Mouse (Mus musculus): ENCODE measurements around the gene Sec23b. TPM values are rescaled to one million over a fixed set of nuclear protein-coding genes. Genes with fewer than 3 reads are reported as not detected.

Gene Sec23b
- total RNA-seq, 1 experiment from 2014 or later, result 35.9 TPM

DNA sequence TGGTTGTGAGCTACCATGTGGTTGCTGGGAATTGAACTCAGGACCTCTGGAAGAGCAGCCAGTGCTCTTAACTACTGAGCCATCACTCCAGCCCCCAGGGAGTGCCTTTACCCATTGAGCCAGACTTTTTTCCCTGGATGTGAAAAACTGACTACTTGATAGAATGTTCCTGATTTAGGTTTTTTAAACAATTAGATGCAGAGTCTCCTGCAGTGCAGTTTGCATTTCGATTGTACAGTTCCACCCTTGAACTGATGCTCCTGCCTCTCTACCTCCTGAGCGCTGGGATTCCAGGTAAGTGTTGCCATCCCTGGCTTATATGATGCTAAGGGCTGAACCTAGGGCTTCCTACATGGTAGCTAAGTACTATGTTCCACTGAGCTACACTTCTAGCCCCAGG is 42.0 kb downstream of the Sec23b start:
- ATAC-seq (replicated peaks; ENCODE audit: insufficient number of reproducible peaks, low FRiP score, low TSS enrichment, poor library complexity, severe bottlenecking), result no peak

DNA sequence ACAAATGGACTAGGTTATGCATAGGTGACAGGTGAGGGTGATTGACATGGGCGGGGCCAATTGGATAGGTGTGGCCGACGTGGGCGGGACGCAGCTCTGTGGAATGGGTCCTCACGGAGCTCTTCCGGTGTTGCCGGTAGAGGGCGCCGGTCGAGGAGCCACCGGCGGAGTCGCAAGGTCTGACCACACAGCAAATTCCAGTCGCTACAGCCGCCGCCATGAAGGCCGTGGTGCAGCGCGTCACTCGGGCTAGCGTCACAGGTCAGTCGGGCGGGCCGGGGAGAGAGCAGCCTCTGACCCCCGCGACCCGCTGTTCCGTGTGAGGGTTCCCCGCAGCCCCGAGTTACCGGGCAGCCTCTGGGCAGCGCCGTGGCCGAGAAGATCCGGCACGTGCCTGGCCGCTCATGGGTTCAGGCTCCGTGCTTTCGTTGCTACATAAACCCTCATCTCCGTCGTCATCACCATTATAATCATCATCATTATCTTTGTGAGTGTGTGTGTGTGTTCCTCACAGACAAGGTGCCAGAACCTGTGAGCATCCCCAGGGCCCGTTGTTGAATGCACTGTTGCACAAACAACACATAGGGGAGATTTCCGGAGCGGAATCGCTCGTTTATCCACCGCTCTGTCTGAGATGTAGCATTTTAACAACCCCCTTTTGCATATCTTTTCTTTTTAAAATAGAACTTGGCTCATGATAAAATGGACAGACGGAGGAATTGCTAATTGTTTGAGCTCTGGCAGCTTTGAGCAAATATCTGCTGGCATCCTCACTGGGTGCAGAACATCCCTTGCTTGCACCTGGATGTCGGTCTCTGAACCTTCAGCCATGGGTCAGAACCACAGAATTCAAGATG is 44.0 kb downstream of the Sec23b start, which contains the start of gene Dtd1:
TSS of gene Dtd1 (plus strand) at position 67 of the 857 bp plus-strand sequence.
- ATAC-seq (replicated peaks; ENCODE audit: insufficient number of reproducible peaks, low FRiP score, low TSS enrichment, poor library complexity, severe bottlenecking), result peak; percentile 96

DNA sequence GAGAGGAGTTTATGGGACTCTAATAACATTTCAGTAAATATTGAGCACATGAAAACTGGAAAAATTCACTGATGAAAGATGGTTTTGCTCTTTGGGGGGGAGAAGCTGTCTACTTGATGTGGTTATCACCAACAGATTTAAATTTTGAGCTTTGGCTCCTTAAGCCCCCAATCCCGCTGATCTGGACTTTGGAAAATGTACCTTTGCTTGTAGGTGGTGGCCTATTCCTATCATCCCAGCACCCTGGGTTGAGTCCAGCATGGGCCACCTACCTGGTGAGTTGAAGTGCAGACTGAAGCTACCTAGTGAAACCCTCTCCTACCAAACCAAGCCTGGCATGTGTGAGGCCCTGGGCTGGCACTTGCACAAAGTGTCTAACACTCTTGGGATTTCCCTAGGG is 45.5 kb downstream of the Sec23b start:
- ATAC-seq (replicated peaks; ENCODE audit: insufficient number of reproducible peaks, low FRiP score, low TSS enrichment, poor library complexity, severe bottlenecking), result no peak

DNA sequence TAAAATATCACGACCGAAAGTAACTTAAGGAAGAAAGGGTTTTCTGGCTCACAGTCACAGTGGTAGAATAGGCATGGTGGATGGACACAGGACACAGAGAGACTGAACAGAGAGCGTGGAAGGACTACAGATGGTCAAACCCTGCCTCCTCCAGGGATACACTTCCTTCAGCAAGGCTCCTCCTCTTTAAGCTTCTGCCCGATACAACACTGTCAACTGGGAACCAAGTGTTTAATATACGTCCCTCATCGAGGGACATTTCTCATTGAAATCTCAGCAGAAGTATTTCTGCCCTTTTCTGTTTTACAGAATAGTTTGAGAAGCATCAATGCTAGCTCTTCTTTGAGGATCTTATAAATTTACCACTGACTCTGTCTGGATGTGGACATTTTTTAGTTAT is 57.9 kb downstream of the Sec23b start:
- ATAC-seq (replicated peaks; ENCODE audit: insufficient number of reproducible peaks, low FRiP score, low TSS enrichment, poor library complexity, severe bottlenecking), result no peak

DNA sequence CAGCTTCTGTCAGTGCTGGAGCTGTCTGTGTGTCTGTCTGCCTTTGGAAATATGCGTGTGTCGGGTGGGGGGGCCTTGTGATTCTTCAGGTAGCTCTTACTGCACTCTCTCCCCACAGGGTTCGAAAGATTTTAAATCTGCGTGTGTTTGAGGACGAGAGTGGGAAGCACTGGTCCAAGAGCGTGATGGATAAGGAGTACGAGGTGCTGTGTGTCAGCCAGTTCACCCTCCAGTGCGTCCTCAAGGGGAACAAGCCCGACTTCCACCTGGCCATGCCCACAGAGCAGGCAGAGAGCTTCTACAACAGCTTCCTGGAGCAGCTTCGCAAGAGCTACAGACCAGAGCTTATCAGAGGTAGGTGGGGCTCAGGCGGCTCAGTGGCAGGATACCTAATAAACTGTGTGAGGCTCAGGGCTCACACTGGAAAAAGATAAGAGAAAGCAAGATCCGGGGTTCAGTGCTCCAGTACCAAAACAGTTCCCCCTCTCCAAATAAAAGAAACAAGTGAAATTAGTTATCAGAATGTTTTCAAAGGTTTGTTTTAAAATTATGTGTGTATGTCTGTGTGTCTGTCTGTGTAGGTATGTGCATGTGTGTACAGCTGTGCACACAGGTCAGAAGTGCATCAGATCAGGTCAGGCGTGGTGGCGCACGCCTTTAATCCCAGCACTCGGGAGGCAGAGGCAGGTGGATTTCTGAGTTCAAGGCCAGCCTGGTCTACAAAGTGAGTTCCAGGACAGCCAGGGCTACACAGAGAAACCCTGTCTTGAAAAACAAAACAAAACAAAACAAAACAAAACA is 61.2 kb downstream of the Sec23b start:
- ATAC-seq (replicated peaks; ENCODE audit: insufficient number of reproducible peaks, low FRiP score, low TSS enrichment, poor library complexity, severe bottlenecking), result no peak

DNA sequence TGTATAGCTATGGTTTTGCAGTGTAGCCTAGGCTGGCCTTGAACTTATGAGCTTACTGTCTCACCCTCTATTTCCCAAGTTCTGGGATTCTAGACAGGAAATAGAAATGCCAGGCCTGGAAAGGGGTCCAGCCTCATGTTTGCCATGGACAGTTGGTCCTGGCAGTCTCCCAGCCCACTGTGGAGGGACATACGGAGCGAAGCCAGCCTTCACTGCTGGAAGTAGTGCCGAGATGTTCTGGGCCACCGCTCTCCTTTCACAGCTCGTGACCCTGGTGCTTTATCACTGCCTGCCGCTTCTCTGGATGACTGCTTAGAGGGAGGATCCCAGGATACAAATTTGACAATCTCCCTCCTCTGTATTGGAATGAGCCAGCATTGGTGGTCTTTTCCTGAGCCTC is 65.5 kb downstream of the Sec23b start:
- ATAC-seq (replicated peaks; ENCODE audit: insufficient number of reproducible peaks, low FRiP score, low TSS enrichment, poor library complexity, severe bottlenecking), result no peak

DNA sequence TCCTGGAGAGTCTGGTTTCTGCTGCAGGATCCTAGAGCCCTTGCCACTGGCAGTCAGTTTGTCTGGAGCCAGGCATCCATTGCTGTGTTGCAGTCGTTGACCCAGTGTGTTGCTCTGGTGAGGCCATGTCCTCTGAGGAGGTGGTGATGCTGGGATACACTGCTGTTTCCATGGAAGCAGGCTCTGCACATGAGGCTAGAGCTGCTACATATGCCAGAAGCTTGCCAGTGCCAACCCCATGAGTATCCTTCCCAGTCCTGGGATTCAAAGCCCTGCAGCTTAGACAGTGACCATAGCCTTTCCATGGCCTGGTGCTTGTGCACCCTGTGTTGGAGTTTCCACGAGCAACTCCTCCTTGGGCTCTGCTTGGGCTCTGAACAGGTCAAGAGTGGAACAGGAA is 77.5 kb downstream of the Sec23b start:
- no peak for ATAC-seq (replicated peaks; ENCODE audit: insufficient number of reproducible peaks, low FRiP score, low TSS enrichment, poor library complexity, severe bottlenecking)

DNA sequence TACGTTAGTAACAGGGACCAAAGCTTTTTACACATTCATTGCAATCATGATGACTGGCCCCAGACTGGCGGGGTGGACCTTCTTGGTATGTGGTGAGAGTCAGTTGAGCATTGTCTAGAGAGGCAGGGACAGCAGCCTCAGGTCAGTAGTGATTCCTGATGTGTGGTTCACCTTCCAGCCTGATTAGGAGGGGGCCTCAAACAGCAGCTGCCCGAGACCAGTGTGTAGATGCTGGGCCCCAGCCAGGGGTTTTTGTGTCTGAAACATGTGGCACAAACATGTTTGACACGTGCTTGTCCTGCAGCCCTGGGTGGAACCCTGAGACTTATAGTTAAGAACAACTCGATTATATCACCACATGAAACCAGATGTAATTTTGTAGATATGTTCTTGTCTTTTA is 78.2 kb downstream of the Sec23b start:
- no peak for ATAC-seq (replicated peaks; ENCODE audit: insufficient number of reproducible peaks, low FRiP score, low TSS enrichment, poor library complexity, severe bottlenecking)

DNA sequence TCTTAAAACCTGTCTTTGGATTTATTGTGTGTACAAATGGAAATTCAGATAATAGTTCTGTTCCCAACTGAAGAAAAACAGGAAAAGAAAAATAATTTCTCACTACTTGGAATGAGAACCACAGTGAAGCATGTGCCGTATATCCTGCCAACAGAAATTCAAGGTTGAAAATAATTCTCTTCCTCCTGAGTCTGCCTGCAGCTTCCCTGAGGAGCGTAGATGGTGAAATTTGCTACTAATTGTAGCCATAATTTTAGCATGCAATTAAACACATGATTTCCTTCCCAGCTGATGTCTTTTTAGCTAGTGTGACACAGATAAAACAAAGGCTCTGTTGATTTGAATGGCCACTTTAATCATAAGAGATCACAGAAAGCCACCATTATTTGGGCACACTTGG is 78.7 kb downstream of the Sec23b start:
- no peak for ATAC-seq (replicated peaks; ENCODE audit: insufficient number of reproducible peaks, low FRiP score, low TSS enrichment, poor library complexity, severe bottlenecking)

DNA sequence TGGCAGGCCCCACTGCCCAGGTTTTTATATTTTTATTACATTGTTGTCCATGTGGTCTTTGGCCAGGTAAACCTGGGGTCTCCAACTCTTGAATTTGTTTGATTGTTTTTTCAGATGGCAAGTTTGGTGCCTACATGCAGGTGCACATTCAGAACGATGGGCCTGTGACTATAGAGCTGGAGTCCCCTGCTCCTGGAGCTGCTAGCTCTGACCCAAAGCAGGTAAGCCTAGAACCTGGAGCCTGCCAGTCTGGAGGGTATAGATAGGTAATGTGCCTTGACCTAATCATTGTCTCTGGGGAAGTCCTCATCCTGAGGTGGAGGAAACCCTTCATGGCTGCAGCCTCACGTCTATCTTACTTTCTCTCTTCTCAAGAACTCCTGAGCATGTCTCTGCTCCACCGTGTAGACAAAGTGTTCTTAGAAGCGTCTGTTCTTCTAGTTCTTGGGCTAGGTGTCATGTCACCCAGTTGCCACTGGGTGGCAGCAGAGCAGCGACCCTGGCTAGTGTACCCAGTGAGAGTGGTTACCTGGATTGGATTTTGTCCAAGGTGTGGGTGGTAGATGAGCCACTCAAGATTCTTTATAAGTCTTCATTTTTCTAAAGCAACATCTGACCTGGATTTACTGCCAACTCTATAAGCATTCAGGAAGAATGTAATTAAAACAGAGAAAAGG is 79.8 kb downstream of the Sec23b start:
- ATAC-seq (replicated peaks; ENCODE audit: insufficient number of reproducible peaks, low FRiP score, low TSS enrichment, poor library complexity, severe bottlenecking), result peak; percentile 80; the same call in 1 of the 2 replicates

DNA sequence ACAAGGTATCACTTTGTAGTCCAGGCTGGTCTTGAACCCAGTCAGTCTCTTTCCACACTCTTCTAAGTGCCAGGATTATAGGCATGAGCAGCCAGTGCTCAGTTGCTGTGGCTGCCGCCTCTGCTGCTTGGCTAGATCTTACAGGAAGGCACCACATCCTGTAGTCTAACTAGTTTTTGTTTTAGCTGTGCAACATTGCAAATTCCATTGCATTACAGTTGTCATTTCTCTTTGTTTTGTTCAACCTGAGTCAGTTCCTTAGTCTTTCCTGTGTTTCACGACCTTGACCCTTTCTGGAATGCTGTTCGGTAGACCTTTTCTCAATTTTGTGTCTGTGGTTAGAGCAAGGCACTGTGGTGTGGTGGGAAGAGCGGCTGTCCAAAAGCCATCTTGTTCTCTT is 81.2 kb downstream of the Sec23b start:
- ATAC-seq (replicated peaks; ENCODE audit: insufficient number of reproducible peaks, low FRiP score, low TSS enrichment, poor library complexity, severe bottlenecking), result no peak

DNA sequence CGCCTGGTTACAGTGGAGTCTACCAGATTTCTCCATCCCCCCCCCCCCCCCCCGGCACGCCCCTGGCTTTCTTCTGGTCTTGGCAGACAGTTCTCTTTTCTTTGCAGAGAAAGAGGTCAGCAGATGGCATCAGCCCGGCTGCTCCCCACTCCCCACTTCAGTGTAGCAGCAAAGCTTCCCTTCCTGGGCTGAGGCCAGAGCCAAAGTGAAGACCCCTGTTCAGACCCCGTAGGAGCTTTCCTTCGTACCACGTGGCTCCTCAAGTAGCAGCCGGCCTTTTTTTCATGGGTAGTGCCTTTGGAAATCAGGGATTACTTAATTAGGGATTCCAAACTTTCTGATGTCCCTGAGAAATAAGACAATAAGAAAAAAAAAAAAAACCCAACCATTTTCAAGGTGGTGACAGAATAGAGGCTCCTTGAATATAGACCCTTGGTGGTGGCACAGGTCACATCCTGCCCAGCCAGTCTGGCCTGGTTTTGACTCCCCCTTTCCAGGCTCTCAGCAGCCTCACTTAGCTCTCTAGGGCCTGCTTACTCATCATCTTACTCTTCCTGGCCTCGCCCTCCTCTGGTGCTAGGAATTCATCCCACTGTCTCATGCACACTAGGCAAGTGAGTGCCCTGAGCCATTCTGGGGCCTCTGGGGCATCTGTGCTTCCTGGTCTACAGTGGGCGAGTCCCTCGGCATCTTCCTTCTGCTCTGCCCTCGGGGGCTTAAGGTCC is 81.8 kb downstream of the Sec23b start:
- ATAC-seq (replicated peaks; ENCODE audit: insufficient number of reproducible peaks, low FRiP score, low TSS enrichment, poor library complexity, severe bottlenecking), result no peak

DNA sequence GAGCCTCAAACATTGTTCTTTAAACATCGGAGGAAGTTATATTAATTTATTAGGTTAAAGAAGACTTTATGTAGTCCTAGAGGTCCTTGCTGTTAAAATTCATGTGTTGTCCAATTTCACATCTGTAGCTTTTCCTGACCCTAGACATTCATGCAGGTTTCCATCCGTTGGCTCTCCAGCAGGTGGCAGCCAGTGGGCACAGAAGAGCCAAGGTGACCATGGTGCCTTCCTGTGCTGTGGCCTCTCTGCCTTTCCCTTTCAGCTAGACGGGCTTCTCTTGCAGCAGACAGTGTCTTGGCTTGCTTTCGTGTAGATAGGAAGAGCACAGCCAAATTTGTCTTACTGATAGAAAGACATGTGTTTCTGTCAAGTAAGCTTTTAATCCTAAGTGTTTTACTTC is 82.7 kb downstream of the Sec23b start:
- ATAC-seq (replicated peaks; ENCODE audit: insufficient number of reproducible peaks, low FRiP score, low TSS enrichment, poor library complexity, severe bottlenecking), result no peak

DNA sequence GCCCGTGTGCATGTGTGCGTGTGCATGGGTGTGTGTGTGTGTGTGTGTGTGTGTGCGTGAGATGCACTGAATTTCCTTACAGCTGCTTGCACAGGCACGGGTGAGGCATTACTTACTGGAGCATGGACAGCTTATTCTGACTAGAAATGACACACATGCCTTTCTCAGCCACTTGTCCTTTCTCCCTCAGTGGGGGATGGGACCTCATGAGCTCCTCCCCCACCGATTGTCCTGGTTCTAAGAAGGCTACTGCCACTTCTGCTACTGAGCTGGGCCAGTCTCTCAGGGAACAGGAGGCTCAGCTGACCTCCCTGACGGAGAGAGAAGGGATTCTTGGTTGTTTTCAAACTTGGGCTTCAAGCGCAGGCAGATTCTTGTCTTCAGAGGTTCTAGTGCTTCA is 84.1 kb downstream of the Sec23b start:
- ATAC-seq (replicated peaks; ENCODE audit: insufficient number of reproducible peaks, low FRiP score, low TSS enrichment, poor library complexity, severe bottlenecking), result no peak

Other genes with a start within 250 kb of the Sec23b start
- gene Ovol2, start 224.1 kb upstream of the Sec23b start, total RNA-seq (2017), result not detected in 3 replicates
- gene Kat14, start 187.2 kb upstream of the Sec23b start, total RNA-seq (2017), result 14.5 to 22.5 TPM (median 21.7 TPM) in 3 replicates
- not detected in 3 replicates for gene Pet117, start 187.2 kb upstream of the Sec23b start, total RNA-seq (2017)
- 1.5 TPM in 1 of 3 replicates, not detected in the others for gene Dzank1, start 28.8 kb upstream of the Sec23b start, total RNA-seq (2017)
- gene Polr3f, start 28.5 kb upstream of the Sec23b start, total RNA-seq (2017), result 31.9 to 41.6 TPM (median 36.1 TPM) in 3 replicates
- 6.2 to 7.9 TPM (median 6.5 TPM) in 3 replicates for gene Rbbp9, start 5.4 kb upstream of the Sec23b start, total RNA-seq (2017)
- 7.1 to 23.6 TPM (median 18.8 TPM) in 3 replicates for gene Smim26, start 37.8 kb downstream of the Sec23b start, total RNA-seq (2017)
- gene Dtd1, start 43.7 kb downstream of the Sec23b start, total RNA-seq (2017), result 10.0 to 14.8 TPM (median 13.5 TPM) in 3 replicates

All from monocyte, adult 5-6 weeks (primary cell).